ENCODE assay signal across 22 mouse cellular contexts in genomic region chr16:91030751-91031150, GRCm38 (mm10). TPM values are rescaled to one million over a fixed set of nuclear protein-coding genes. Genes with fewer than 3 reads are reported as not detected.
DNase-seq lines count a peak whose midpoint lies in the region; ATAC-seq lines count a peak whose summit lies in the region.
"Had no signal": no experiment of that assay in that cellular context is flagged by ENCODE, and none has a peak within 500 bp of the region (broad histone marks: within the 10 kb centered on the region; RNA-seq: fewer than 3 reads in every experiment).

No protein-coding gene starts in this region.

- H3K27me3 ChIP-seq in splenic B cell, adult 2 months (ENCODE audit: control insufficient read depth, insufficient read depth, low read length, poor library complexity, severe bottlenecking): no peaks in the 10 kb centered on the region
- H3K27me3 ChIP-seq: CH12.LX; forebrain, embryonic 13.5 days; hindbrain, embryonic 12.5 days; hindbrain, embryonic 15.5 days; intestine, embryonic 15.5 days; Patski had no signal

- peaks cover 67% of the 10 kb centered on the region for H3K36me3 ChIP-seq in macrophage (ENCODE audit: inconsistent target)
- H3K36me3 ChIP-seq in splenic B cell, adult 2 months (ENCODE audit: control insufficient read depth, insufficient read depth, low read length, poor library complexity, severe bottlenecking): peaks cover 27% of the 10 kb centered on the region

- WGBS in macrophage (ENCODE audit: missing documents): 55% methylated on average over 4 of the region's 4 CpGs

- H3K4me3 ChIP-seq in macrophage (ENCODE audit: inconsistent target): no peak overlapping the region
- H3K4me3 ChIP-seq: forebrain, embryonic 10.5 days; forebrain, embryonic 13.5 days; gastrocnemius, adult 2 months; hindbrain, embryonic 12.5 days; hindbrain, embryonic 15.5 days; intestine, embryonic 15.5 days had no signal

- DNase-seq in heart, adult 11 months: peak; percentile 61
- DNase-seq in heart, adult 18-20 months: no peak
- peak; percentile 13 for DNase-seq in splenic B cell, adult 2 months (ENCODE audit: low read depth, low spot score)
- no peak for DNase-seq in kidney, adult 9 months
- DNase-seq: adrenal gland, postnatal 10 days; adrenal gland, postnatal 36 days; B cell, adult 2 months; cerebellum, adult 11-12 months; cerebellum, adult 8-10 months; cerebellum, postnatal 14 days; gastrocnemius, adult 2 months; gastrocnemius, postnatal 14 days had no signal

- H3K79me2 ChIP-seq in macrophage (ENCODE audit: inconsistent target): peaks cover 29% of the 10 kb centered on the region; the same call in 1 of the 2 replicates

- ATAC-seq in inflammation-experienced regulatory T-cells, adult 6 months: no peak
- ATAC-seq: forebrain, embryonic 13.5 days; forebrain, embryonic 16.5 days; intestine, embryonic 15.5 days; Patski had no signal

- H3K27ac ChIP-seq in macrophage: peak overlapping the region; percentile 38
- H3K27ac ChIP-seq: forebrain, embryonic 10.5 days; forebrain, embryonic 13.5 days; gastrocnemius, adult 2 months; hindbrain, embryonic 12.5 days; hindbrain, embryonic 15.5 days; intestine, embryonic 15.5 days had no signal

RNA-seq across cellular contexts. Expression of gene Paxbp1, which starts 13.6 kb away (rescaled TPM):
- 10 to 100 TPM; 11.3 to 12.4 TPM for total RNA-seq in heart, adult 18-20 months (2021)
- total RNA-seq in macrophage (2018; cell fraction: chromatin; rRNA removed): 100 to 1,000 TPM; 359 to 787 (median 644) TPM
- total RNA-seq in macrophage (2018; cell fraction: cytosol; rRNA removed): 10 to 100 TPM in 25 of 26 experiments, 1 to 10 TPM in 1; 9.1 to 46.0 (median 13.5) TPM
- 100 to 1,000 TPM; 196 to 518 (median 362) TPM for total RNA-seq in macrophage (2018; cell fraction: nucleus; rRNA removed)
- 23.7 to 51.4 TPM (median 36.2 TPM) in 3 replicates for polyA plus RNA-seq in macrophage (2018)
- 100 to 1,000 TPM in 2 of 3 experiments, 10 to 100 TPM in 1; 70.7 to 130 (median 118) TPM for polyA plus RNA-seq in inflammation-experienced regulatory T-cells, adult 6 months (2017; shearing (Covaris generic))

RNA-seq across cellular contexts. Expression of gene Synj1, which starts 19.6 kb away (rescaled TPM):
- total RNA-seq in heart, adult 18-20 months (2021): 10 to 100 TPM; 28.4 to 33.6 TPM
- total RNA-seq in macrophage (2018; cell fraction: chromatin; rRNA removed): 100 to 1,000 TPM; 395 to 919 (median 673) TPM
- 100 to 1,000 TPM; 127 to 236 (median 170) TPM for total RNA-seq in macrophage (2018; cell fraction: cytosol; rRNA removed)
- 100 to 1,000 TPM; 254 to 727 (median 441) TPM for total RNA-seq in macrophage (2018; cell fraction: nucleus; rRNA removed)
- 79.6 to 138 TPM (median 127 TPM) in 3 replicates for polyA plus RNA-seq in macrophage (2018)
- 10 to 100 TPM; 31.5 to 33.9 (median 33.2) TPM for polyA plus RNA-seq in inflammation-experienced regulatory T-cells, adult 6 months (2017; shearing (Covaris generic))

Comparison
In these comparisons a context has a peak if more than half of its experiments do, and no peak if none do; other contexts are left out.
1. DNase-seq: peak in heart, adult 11 months (single experiment) and splenic B cell, adult 2 months (single experiment); none in heart, adult 18-20 months (0 of 2) and kidney, adult 9 months (single experiment).